Mouse (Mus musculus) brain, embryonic 14.5 days (tissue): Measurements from ENCODE around the gene Mettl26. TPM values are rescaled to one million over a fixed set of nuclear protein-coding genes. Genes with fewer than 3 reads are reported as not detected.

Experiments used
- DNase-seq: peaks from one replicate; pipeline ENCODE4 v3.0.0-alpha.2; 2011; ENCODE audit warnings: low read depth
- CTCF ChIP-seq: fragments of 200-500 bp; IDR thresholded peaks from 2 replicates; pipeline ENCODE4 v1.5.1; 2012; ENCODE audit warnings: inconsistent platforms, mild to moderate bottlenecking, moderate library complexity, borderline replicate concordance; ENCODE audit not compliant: insufficient read depth, insufficient read length; ENCODE audit errors: extremely low read depth
- POLR2A ChIP-seq: fragments of 200-500 bp; IDR thresholded peaks from 2 replicates; pipeline ENCODE4 v1.6.1; 2012; ENCODE audit warnings: mild to moderate bottlenecking, inconsistent platforms, borderline replicate concordance; ENCODE audit not compliant: poor library complexity, insufficient read depth, insufficient read length, severe bottlenecking; ENCODE audit errors: extremely low read depth
- polyA plus RNA-seq: library from polyadenylated mRNA; depleted of rRNA; stranded (reverse); fragments of >200 nt; gene quantifications from 2 replicates; pipeline ENCODE4 v1.2.3, GENCODE M21; 2012

The Mettl26 gene
- polyA plus RNA-seq, 1 experiment, result 71.4 TPM

DNA sequence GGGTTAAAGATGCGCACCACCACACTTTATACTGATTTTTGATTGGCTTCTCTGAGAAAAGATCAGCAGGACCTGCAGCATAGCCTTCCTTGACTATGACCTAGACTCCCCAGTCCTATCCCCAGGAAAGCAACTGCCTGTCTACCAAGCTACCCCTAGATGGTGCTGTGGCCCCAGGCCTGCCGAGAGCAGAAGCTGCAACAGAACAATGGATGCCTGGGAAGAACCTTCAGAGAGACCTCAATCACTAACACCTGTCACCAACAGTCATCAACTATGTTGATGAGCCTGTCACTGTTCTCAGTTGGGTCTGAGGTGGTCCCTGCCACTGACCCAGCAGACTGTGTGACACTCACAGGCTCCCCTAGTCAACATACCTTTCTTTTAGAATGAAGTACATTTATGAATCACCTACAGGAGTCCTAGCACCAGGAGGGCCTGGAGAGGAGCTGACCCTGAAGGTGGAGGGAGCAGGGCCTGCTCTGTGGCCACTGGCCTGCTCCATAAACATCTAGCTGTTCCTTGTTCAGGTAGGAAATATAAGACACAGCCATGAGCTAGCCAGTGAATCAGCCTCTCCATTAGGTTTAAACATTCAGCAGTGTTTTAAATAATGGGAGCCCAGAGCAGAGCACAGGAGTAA, 19.2 kb downstream of the Mettl26 start:
- DNase-seq, result peak; percentile 90
- TF ChIP-seq POLR2A (no peak), CTCF (peak; percentile 95)

DNA sequence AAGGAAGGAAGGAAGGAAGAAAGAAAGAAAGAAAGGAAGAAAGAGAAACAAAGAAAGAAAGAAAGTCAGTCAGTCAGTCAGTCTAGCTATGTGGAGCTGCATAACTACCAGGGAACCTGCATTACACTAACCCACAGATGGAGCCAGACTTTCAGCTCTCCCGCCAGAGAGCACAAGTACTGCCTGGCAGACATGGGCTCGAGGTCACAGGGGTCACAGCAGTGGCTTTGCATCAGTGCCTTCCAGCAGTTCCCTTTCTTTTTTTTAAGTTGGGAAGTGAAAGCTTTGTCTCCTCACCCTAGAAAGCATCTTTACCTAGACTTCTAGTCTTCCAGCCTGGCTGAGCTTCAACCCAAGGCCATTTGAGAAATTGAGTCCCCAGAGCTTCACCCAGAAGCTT, 20.5 kb downstream of the Mettl26 start:
- TF ChIP-seq CTCF, result no peak
- no peak for TF ChIP-seq POLR2A
- DNase-seq, result no peak

DNA sequence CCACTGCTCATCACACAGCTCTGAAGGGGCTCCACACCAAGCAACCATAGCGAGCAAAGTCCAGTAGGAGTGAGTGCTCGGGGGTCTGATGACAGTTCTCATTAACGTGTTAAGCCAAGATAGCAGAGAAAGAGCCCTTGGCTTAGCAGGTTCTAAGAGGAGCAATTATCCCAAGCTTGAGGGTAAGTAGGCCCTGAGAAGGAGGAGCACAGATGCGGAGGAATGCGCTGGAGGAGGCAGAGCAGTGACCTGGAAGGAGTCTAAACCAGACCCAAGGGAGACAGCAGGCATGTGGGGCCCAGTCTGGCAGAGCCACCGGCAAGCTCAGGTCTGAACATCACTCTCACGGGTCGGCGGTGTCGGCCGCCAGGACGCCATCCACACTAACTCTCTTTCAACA, 21.0 kb downstream of the Mettl26 start:
- no peak for DNase-seq
- TF ChIP-seq CTCF, result no peak
- no peak for TF ChIP-seq POLR2A

DNA sequence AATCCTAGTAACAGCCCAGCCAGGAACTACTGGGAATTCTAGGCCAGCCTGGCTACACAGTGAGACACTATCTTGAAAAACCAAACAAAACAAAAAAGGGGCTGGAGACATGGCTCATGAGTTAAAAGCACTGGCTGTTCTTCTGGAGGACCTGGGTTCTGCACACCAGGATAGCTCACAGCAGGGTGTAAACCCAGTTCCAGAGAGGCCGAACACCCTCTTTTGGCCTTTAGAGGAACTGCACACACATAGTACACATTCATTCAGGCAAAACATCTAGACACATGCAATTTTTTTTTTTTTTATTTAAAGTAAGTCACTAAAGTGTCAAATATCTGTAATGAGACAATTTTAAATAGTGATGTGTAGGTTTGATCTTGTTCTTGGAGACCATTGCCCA, 25.3 kb downstream of the Mettl26 start:
- no peak for DNase-seq
- TF ChIP-seq POLR2A, result no peak
- no peak for TF ChIP-seq CTCF

DNA sequence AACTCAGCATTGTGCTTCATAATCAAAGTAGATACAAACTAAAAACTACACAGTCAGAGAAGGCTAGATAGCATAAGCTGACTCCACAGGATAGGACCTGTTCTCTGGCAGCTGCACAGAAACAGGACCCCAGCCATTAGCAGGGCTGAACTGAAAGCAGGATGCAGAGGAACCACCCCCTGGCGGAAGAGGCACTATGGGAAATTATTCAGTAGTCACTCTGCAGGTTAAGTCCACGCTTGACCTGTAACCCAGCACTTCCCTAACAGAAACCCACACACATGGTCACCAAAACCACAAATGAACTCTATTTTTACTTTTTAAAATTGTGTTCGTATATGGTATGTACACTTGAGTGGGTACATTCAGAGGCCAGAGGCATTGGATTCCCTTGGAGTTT, 28.2 kb downstream of the Mettl26 start:
- DNase-seq, result no peak
- no peak for TF ChIP-seq CTCF
- TF ChIP-seq POLR2A, result no peak

DNA sequence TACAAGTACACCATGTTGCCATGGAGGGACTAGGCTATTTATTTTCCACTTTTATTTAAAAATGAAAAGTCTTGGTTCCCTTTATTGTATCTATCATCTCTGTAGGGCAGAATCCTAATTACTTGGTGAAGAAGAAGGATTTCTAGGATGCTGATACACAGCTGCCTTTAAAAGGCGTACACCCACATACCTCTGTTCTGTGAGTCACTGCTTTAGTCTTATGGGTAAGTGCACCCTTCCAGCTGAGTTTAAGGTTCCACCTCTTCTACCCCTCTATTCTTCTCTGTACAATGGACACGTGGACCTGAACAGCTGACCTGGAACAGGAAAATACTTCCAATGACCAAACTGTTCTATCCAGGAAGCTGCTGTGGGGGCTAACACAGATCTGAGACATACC, 32.8 kb downstream of the Mettl26 start:
- no peak for DNase-seq
- no peak for TF ChIP-seq POLR2A
- TF ChIP-seq CTCF, result no peak

DNA sequence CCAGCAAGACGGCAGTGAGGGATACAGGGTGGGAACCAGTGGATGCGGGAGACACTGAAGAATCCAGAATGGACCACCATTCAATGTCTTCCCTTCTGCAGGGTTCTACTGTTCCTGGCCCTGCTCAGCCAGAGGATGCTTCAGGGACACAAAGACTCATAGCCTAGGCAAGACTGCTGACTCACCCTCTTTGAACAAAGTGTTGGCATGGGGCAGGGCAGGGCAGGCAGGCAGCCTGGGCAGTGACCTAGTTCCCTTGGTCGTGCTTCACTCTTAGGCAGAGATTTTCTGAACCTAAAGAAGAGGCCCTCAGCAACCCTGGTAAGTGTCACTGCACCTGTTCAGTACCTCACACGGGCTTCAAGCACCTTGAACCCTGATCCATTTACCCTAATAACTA, 36.9 kb downstream of the Mettl26 start:
- TF ChIP-seq POLR2A (no peak), CTCF (no peak)
- no peak for DNase-seq

DNA sequence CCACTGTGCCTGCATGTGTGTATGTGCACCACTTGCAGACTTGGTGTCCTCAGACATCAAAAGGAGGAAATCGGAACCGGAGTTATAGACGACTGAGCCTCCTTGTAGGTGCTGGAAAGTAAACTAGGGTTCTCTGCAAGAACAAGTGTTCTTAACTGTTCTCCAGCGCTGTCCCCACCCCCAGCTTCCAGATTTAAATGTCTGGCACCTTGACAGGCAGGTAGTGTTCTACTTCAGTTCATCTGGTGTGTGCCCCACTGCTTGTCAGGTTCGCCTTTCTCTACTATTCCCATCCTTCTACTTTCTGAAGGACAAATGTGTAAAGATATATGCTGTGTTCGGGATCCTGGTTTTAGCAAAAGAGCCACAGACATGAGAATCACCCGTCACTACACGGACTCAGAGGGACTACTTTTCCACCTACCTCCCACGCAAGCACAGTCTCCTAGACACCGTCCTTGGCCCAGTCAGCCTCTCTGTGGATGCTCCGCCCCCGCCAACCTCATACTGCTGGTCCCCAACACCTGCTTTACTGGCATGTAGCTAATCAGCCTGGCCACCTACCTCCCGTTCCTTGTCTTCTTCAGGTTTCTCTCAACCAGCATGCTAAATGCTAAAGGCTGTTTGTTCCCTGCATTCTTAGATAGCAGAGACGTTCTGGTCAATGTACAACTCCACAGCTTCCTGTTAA, 38.5 kb downstream of the Mettl26 start:
- TF ChIP-seq CTCF, result no peak
- TF ChIP-seq POLR2A, result no peak
- DNase-seq, result no peak

DNA sequence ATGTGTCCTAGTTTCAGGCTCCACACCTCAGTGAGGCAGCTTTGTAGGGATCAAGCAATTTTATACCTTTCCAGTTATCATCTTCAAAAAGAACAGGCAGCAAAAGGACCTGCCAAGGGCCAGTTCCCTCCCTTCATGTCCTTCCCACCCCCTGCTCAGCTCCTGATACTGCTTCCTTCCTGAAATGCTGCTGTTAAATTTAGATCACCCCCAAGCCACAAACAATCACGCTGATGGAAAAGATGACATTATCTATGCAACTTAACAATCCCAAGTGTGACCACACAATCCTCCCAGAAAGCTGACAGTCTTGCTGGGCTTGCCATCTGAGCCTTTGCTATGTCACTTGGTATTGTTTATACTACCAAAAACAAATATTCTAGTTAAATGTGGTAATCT, 39.0 kb downstream of the Mettl26 start:
- no peak for DNase-seq
- TF ChIP-seq POLR2A (no peak), CTCF (no peak)

DNA sequence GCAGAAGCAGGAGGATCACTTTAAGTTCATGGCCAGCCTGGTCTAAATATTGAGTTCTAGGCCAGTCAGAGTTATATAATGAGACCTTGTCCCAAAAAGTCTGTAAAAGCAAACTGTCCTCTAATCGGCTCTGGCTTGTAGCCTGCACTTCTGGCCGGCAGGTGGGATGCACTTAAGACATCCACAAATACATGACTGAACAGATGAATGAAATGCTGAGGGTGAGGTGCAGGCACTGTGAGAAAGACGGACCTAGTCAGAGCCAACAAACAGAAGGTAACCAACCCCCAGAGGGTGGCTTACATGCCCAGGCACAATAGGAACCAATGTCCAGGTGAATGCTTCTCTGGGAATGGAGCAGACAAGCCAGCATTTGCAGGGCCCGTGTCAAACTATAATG, 39.4 kb downstream of the Mettl26 start:
- TF ChIP-seq POLR2A, result no peak
- no peak for TF ChIP-seq CTCF
- no peak for DNase-seq

DNA sequence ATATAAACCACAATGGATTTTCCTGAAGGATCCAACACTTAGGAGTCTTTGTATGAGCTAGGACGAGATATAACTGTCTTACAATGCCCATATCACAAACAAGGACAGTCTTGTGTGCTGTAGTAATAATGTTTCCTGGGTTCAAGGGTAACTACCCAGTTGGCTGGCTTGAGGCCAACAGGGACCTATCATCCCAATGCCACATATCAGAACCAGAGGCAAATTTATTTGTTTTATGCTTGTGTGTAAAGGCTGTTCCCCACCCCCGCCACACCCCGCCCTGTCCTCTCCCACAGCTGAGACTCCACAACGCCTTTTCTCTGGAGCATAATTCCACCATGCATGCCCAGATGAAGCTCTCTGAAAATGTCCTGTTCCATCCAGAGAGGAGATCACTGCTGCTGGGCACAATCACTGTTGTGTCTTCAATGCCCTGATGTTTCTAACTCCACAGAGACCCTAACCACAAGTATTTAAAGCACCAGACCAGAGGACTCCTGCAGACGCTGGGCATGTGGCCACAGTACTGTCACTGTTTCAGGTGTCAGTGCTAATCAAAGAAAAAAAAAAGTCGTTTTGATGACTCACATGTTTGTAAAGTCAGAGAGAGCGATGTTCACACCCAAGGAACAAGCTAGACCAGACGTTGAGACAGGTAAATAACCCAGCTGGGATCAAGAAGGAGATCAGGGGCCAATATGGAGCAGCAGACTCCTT, 42.2 kb downstream of the Mettl26 start:
- TF ChIP-seq POLR2A, result no peak
- no peak for TF ChIP-seq CTCF
- DNase-seq, result no peak
